Mouse (Mus musculus) left cerebral cortex, postnatal 4 days (tissue): ENCODE measurements around the gene Snapin. TPM values are rescaled to one million over a fixed set of nuclear protein-coding genes. Genes with fewer than 3 reads are reported as not detected.

Experiments
- DNase-seq: peaks from one replicate; pipeline ENCODE4 v3.0.0-alpha.2; 2022
- intact Hi-C: fragments of 180-260 bp; cut with DNase I; formaldehyde crosslinking; loops from one replicate; pipeline ENCODE4 v1.15.1; 2025
- total RNA-seq, 2 experiments: library from RNA; stranded (reverse); gene quantifications; 2 replicates each; pipeline ENCODE4 v1.2.3; 2021

The Snapin gene
- 10 to 100 TPM; 35.4 to 37.2 TPM for total RNA-seq

DNA sequence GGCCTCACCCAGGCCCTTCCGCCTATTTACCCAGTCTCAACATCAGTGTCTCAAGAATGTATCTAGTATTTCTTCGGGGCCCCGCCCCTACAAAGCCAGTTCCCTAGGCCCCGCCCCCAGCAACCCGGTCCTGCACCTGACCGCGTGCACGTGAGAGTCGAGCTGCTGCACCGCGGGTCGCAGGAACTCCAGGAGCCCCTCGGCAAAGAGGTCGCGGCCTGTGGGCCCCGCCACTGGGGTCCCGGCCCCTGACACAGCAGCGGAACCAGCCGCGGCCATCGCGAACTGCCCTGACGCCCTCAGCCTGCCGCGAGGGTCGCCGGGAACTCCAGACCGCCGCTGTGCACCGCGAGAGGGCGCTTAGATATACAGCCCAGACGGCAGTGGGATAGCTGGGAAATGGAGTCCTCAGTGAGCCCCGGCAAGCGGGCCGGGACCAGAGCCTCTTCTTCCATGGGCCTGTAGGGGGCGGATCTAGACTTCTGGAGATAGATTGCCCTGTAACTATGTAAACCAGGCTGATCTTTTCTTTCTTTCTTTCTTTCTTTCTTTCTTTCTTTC is at the start of gene Snapin:
Gene Snapin (minus strand): TSS at position 338 of the 561 bp plus-strand sequence.
- intact Hi-C loops: loop anchor here (5.0 kb wide), 2 partner anchors 162 to 217 kb away; partner anchors contain the start of gene S100a7a
- peak; percentile 96 for DNase-seq

GRCm38 (mm10) chr3:90537905-90538296 is 47.1 kb upstream of the Snapin start:
- DNase-seq: no peak
- intact Hi-C loops: no loop called here

GRCm38 (mm10) chr3:90537141-90537904 is 46.5 kb upstream of the Snapin start, which contains the start of gene S100a16:
S100a16 (plus strand) TSS chr3:90537254.
- DNase-seq: peak; percentile 48
- intact Hi-C loops: no loop called here

DNA sequence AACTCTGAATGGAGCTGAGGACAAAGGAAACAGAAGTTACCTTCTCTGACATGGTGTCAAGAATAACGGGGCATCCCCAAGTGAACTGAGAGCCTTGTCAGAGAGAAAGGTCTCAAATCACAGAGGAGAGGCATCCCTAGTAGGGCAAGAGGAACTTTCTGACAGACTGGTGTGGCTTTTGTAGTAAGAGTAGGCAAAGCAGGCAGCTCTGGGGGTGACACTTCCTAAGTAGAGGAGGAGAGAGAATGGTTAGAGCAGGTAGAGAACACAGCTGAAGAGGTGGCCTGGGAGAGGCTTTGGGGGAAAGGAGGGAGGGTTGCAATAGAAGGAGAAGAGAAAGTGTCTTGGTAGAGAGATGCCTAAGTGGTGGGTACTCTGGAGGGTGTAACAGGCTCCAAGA is 44.6 kb upstream of the Snapin start:
- no peak for DNase-seq
- intact Hi-C loops: no loop called here

DNA sequence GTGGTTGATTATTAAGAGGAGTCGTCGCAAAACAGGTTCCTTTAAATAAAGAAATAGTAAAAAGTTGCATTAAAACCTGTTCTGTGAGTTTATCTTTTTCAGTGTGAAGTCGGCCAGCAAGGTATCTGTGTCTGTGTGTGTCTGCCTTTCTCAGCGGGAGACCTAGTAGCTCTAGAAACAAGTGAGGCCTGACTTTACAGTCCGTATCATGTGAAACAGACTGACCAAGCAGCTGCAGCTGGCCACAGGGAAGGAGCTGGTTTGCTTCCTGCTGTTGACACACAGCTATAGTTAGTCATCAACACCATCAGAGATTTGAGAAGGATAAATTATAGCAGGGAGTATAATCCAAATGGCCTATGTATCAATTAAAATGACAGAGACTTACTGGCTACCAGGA is 40.9 kb upstream of the Snapin start:
- DNase-seq: no peak
- intact Hi-C loops: no loop called here

DNA sequence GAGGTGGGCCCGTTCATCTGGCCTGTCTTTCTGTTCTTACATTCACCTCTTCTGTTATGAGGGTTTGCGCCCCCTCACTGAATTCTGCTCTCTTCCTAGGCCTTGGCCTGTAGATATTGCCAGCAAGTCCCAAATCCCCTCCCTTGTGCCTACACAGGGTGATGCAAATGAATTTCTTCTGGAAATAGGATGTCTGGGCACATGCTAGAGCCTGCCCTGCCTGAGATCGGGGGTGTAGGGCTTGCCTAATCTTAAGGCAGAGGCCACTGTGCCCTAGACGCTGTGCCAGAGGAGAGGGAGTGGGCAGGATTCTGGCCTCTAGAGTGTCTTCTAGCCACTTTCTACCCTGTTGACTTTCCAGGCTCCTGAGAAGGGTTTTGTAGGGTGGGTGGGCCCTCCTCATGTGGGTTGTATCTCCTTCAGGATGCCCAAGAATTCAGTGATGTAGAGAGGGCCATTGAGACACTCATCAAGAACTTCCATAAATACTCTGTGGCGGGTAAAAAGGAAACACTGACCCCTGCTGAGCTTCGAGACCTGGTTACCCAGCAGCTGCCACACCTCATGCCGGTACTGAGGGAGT is 36.5 kb upstream of the Snapin start:
- intact Hi-C loops: no loop called here

GRCm38 (mm10) chr3:90526580-90526979 is 35.7 kb upstream of the Snapin start, which contains the start of gene S100a14:
S100a14 (plus strand) TSS chr3:90526856.
- intact Hi-C loops: no loop called here

More for the DNA sequence above, 36.5 kb upstream of the Snapin start:
- DNase-seq: no peak

DNA sequence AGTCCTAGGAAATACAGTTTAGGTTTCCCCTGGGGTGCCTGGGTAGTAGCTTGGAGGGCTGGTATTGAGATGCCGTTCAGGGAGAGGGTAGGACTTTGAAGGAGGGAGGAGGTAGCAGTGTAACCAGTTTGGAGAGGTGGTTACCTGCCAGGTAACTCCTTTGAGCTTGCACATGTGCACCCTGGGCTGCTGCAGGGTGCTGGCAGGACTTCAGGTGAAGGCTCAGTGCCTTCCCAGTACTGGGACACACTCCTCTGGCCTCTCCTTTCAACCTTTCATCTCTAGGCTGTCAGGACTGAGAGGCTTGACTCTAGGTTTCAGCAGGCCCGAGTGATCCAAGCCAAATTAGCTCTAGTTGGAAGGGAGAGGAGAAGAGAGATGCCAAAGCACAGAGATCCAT is 35.2 kb upstream of the Snapin start:
- intact Hi-C loops: no loop called here
- no peak for DNase-seq

More at GRCm38 (mm10) chr3:90526580-90526979, 35.7 kb upstream of the Snapin start, which contains the start of gene S100a14:
- no peak for DNase-seq

DNA sequence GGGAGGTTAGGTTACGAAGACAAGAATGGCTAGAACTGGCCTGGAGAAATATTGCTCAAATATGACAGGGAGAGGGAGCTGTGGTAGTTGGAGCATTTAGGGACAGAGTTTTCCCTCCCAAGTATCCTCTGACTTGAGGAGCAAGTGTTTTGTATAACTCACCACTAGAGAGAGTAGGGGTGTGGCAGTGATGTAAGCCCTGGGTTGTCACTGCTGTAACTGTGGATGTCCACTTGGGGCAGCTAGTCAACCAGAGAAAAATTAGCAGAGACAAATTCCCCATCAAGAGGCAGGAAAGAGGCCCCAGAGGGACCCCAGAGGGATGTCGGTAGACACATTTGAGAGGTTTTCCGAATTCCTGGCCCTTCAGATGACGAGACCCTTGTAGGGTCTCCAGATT is 34.6 kb upstream of the Snapin start:
- DNase-seq: peak; percentile 26
- intact Hi-C loops: no loop called here

GRCm38 (mm10) chr3:90517711-90518110 is 26.9 kb upstream of the Snapin start:
- intact Hi-C loops: no loop called here
- DNase-seq: no peak

DNA sequence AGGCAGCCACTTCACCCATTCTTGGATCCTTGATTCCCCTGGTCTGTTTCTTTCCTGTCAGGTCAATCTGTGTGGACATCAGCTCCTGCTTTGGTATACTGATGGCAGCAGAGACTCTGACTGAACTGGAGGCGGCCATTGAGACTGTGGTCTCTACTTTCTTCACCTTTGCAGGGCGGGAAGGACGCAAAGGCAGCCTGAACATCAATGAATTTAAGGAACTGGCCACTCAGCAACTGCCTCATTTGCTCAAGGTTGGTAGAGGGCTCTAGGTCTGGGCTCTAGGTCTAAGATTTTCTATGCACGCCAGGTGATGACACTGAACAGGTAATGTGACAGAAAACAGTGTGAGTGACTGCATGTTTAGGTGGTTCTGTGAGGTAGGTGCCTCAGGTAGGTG is 25.0 kb upstream of the Snapin start:
- DNase-seq: no peak
- intact Hi-C loops: no loop called here

- no peak for DNase-seq
- intact Hi-C loops: no loop called here
Measured at GRCm38 (mm10) chr3:90515242-90515641, 24.4 kb upstream of the Snapin start.

DNA sequence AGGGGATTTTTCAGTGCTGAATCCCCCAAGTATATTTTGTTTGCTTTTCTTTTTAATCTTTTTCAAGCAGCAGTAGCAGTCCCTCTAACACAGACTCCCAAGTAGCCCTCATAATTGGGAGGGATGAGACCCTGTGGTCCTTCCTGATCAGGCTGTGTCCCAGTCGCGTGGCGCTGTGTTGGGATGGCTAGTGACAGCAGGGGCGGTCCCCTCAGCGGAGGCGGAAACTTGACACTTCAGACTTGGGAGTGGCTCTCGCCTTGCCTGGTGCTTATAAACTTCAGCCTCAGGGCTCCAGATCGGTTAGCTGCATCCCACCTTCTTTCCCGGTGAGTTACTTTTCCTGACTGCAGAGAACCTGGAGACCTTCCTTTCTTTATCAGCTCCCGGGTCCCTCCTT is 23.9 kb upstream of the Snapin start:
- intact Hi-C loops: no loop called here
- DNase-seq: no peak

DNA sequence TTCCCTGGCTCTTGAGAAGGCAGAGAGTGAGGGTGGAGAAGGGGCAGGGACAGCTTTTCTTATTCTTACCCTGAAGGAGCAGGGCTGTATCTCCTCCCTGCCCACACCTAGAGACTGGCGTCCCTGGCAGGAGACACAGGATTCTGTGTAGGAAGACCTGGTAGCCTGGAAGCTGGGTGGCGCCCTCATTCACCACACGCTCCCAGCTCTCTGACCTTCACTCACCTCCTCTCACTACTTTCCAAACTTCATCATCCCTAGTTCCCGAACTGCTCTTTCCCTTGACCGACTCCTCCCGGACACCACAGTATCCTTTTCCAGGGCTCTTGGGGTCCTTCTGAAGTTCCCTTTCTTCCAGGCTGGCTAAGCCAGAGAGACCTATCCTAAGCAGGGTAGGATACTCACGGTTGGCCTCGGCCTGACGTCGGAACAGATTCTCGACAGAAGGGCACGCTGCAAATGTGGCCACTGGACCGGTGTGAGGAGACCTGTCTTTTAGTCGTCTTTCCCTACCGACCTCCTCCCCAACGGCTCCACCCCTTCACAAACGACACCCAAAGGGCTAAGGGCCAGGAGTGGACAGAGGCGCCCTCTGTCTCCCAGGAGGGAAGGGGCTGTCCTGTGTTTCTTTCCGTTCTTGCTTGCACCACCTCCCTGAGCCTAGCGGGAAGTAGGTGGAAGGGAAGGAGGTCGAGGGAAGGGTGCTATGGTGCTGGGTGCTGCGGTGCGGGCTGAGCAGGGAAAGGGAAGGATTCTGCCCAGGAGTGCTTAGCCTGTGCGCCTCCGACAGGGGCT is 23.2 kb upstream of the Snapin start, which contains the start of the genes S100a1 and S100a13:
Gene S100a1 (minus strand): TSS at position 597 of the 795 bp plus-strand sequence.
Gene S100a13 (plus strand): TSS at position 640 of the 795 bp plus-strand sequence.
- intact Hi-C loops: no loop called here
- DNase-seq: no peak

- DNase-seq: no peak
- intact Hi-C loops: no loop called here
Measured at GRCm38 (mm10) chr3:90512948-90513642, 22.3 kb upstream of the Snapin start.

DNA sequence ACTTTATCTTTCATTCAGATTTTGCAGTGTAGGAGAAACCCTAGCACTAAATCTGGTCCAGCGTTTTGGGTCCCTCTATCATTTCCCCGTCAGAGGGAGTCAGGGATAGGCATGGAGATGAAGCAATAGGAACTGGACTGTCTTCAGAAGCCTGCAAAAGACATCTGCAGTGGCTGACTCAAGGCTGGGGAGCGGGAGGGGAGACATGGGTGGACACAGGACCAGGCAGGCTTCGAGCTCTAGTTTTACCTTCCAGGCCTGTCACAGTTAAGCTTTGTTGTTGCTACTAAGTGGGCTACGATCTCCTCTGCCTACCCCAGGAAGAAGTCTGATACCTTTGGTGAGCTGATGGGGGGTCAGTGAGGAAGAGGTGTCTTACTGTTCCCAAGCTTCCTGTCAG is 21.4 kb upstream of the Snapin start:
- no peak for DNase-seq
- intact Hi-C loops: no loop called here

GRCm38 (mm10) chr3:90509747-90510123 is 18.9 kb upstream of the Snapin start:
- intact Hi-C loops: loop anchor here (10.0 kb wide), 1 partner anchor 115 kb away; no protein-coding TSS in a partner anchor

GRCm38 (mm10) chr3:90508950-90509746 is 18.3 kb upstream of the Snapin start, which contains the start of gene Chtop:
Chtop (minus strand) TSS chr3:90509498.
- intact Hi-C loops: loop anchor here (10.0 kb wide), 1 partner anchor 116 kb away; no protein-coding TSS in a partner anchor
- DNase-seq: peak; percentile 100

More at GRCm38 (mm10) chr3:90509747-90510123, 18.9 kb upstream of the Snapin start:
- DNase-seq: no peak
